Mouse (Mus musculus): ENCODE data around the gene Nf1.

Nf1 gene

DNA sequence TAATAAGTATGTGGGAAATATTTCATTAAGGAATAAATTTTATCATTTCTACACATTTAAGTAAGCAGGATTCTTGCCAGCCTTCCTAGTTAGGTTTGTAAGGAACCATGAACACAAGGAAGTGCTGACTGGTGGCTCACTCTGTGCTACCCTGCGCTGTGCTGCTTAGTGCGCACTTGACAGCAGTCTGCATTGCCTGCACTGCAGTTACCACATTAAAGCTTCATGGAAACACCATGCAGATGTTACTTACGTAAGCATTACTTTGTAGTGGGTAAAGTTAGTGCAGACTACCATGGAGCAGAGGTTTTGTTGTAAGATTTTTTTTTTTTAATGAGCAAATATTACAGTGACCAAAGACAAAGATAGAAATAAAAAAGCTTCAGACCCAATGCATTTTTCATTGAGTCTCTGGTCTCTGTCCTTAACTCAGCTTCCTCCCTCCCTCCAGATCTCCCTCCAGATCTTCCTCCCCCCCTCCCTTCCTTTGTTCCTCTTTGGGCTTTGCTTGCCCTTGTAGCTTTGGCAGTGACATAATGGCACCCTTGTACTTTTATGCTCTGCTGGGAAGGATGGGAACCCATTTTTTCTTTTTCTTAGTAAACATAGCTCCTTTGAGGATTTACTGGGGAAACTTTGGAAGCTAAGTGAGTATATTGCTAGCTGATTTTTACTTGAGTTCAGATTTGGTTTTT is 121.4 kb downstream of the Nf1 start:
- no peak for DNase-seq (ENCODE audit: low read depth, low spot score)

GRCm38 (mm10) chr11:79468097-79468496 is 128.6 kb downstream of the Nf1 start:
- DNase-seq (ENCODE audit: low read depth, low spot score) = no peak

- no peak for DNase-seq (ENCODE audit: low read depth, low spot score)
These were observed 143.9 kb downstream of the Nf1 start for GRCm38 (mm10) chr11:79483392-79483791.

GRCm38 (mm10) chr11:79483876-79484528 is 144.5 kb downstream of the Nf1 start:
- peak; percentile 47 for DNase-seq (ENCODE audit: low read depth, low spot score)

GRCm38 (mm10) chr11:79484721-79485120 is 145.2 kb downstream of the Nf1 start:
- DNase-seq (ENCODE audit: low read depth, low spot score) = no peak

GRCm38 (mm10) chr11:79494976-79495800 is 155.7 kb downstream of the Nf1 start:
- peak; percentile 5 for DNase-seq (ENCODE audit: low read depth, low spot score)

GRCm38 (mm10) chr11:79502917-79503316 is 163.4 kb downstream of the Nf1 start:
- no peak for DNase-seq (ENCODE audit: low read depth, low spot score)

DNA sequence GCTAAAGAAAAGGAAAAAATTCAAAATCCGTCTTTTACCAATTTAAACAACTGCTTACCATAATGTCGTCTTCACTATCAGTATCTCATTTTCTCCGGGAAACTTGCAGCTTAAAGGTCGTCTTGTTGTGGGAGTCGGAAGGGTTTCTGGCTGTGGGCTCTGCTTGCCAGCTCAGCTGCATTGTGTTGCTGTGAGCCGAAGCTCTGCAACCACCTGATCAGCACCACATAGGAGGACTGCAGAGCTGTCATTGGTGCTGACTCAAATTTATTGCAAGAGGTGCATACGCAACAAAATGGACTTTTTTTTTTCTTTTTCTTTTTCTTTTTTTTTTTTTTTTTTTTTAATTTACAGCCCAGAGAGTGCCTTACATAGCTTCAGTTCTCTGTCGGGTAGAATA is 164.4 kb downstream of the Nf1 start, which contains the start of gene Omg:
Omg (minus strand) TSS at position 240 of the 400 bp plus-strand sequence.
- DNase-seq (ENCODE audit: low read depth, low spot score) = no peak

GRCm38 (mm10) chr11:79504506-79504905 is 165.0 kb downstream of the Nf1 start:
- DNase-seq (ENCODE audit: low read depth, low spot score) = no peak

- no peak for DNase-seq (ENCODE audit: low read depth, low spot score)
These were observed 172.5 kb downstream of the Nf1 start for GRCm38 (mm10) chr11:79511970-79512369.

DNA sequence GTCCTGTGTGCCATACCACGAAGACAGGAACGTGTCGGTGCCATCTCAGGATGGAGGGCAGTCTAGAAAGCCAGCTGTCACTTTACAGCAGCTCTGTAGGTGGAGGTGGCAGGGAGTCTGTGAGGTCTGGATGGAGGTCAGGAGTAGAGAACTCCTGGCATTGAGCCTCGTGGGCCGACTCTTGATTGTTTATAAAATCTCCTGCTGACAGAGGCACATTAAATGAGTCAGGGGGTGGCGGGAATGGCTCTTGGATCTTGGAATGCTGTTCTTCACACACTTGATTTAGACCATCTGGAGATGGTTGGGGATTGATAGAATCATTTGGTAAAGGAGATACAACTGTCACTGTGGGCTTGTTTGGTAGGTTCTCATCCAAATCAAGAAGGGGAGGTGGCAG is 175.8 kb downstream of the Nf1 start:
- no peak for DNase-seq (ENCODE audit: low read depth, low spot score)

GRCm38 (mm10) chr11:79515798-79516197 is 176.3 kb downstream of the Nf1 start:
- DNase-seq (ENCODE audit: low read depth, low spot score) = no peak

DNA sequence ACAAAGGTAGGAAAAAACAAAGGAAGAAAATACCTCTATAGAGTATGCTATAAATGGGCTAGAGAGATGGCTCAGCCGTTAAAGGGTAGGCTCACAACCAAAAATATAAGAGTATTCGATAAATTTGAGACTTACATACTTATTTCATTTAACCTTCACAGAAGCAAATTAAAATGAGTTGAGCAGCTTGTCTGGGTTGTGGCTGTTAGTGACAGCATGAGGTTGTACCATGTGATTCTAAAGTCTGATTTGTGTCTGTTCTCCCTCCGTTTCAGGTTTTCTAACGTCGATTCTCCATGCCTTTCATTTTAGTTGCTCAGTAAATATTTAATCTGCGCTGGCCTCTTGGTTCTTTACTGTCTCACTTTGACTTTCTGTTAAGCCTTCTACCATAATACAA is 179.8 kb downstream of the Nf1 start:
- DNase-seq (ENCODE audit: low read depth, low spot score) = no peak

GRCm38 (mm10) chr11:79519878-79520291 is 180.4 kb downstream of the Nf1 start:
- no peak for DNase-seq (ENCODE audit: low read depth, low spot score)

- no peak for DNase-seq (ENCODE audit: low read depth, low spot score)
These were observed 181.3 kb downstream of the Nf1 start for GRCm38 (mm10) chr11:79520772-79521171.

GRCm38 (mm10) chr11:79521930-79522329 is 182.4 kb downstream of the Nf1 start:
- no peak for DNase-seq (ENCODE audit: low read depth, low spot score)

DNA sequence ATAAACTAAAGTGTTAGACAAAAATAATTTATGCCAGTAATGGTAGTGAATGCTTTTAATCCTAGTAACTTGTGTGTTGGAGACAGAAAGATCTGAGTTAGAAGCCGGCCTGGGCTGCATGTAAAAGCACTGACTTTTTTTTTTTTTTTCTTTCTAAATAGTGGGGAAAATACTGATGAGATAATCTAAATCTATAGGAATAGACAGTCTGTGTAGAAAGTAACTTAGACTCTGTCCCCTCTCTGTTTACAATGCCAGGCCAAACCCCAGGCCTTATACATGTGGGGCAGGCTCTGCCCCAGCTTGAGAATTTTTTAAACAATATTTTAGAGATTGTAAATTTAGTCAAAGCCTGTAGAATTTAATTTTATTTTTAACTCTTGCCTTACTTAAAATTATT is 183.5 kb downstream of the Nf1 start:
- DNase-seq (ENCODE audit: low read depth, low spot score) = no peak

DNA sequence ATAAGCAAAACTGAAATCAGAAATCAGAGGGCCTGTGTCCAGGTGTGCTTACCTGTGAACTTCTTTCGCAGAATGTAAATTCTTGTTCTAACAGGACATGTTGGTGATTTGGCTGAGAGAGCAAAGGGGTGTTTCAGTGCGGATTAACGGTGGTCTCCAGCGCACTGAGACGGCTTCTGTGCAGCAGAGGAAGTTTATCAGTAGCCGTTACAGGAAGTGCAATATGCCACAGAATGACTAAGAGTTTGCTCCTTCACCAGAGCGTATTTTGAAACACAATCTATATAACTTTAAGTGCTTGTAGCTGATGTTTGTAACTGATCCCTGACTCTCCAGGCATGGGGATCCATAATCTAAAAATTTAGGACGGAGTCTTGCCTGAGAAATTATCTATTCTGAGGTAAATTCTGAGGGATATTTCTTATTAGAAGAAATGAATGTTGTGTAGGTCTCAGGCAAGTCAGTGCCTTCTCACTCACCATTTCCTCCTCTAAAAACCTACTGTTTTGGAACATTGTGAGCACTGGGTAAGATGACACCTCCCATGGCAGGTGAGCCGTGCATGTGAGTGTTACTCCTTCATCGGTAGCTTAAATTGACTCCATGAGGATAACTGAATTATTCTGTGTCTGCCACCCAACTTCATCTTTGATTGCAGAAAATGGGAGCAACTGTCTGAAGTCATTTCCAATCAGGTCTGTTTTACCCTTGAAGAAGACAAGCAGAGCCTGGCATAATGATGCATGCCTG is 184.2 kb downstream of the Nf1 start, which contains the start of gene Evi2b:
Evi2b (minus strand) TSS at position 203 of the 750 bp plus-strand sequence.
- DNase-seq (ENCODE audit: low read depth, low spot score) = no peak

- no peak for DNase-seq (ENCODE audit: low read depth, low spot score)
These were observed 184.8 kb downstream of the Nf1 start for GRCm38 (mm10) chr11:79524310-79524575.

GRCm38 (mm10) chr11:79526549-79526948 is 187.1 kb downstream of the Nf1 start:
- DNase-seq (ENCODE audit: low read depth, low spot score) = no peak

DNA sequence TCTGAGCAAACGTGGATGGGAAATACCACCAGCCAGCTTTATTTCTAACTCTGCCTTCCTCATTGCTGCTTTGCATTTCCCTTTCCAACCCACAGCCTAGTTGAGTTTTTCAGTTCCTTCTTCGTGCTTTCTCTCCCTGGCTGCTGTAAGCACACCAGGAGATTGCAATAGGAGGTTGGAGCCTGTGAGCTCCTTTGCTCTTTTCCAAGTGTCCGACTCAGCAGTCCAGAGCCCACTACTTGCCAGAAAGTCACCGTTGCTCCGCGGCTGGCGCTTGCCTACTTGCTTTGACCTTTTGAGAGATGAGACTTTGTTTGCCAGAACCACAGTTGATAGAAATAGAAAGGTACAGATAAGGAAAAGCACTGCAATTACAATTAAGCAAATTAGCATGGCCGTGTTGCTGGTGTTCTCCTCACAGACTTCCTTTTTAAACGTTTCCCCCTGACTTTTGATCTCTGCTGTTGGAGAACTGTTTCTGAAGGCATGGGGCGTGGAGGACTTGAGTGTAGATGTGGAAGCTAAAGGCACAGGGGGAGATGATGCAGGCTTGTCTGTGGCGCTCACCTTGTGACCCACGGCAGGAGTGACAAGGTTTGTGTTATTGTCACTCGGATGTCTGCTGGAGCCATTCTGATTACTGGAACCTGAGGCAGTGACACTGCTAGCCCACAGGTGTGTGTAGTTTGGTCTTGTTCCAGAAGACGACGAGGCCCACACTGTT is 187.7 kb downstream of the Nf1 start:
- DNase-seq (ENCODE audit: low read depth, low spot score) = no peak
